Mouse (Mus musculus) testis, adult 2 months (tissue): ENCODE measurements around the gene Cox19.

Experiments
- CTCF ChIP-seq: fragments of 200-500 bp; IDR thresholded peaks from 2 replicates; pipeline ENCODE4 v1.5.1; 2012; ENCODE audit warnings: low read depth, mild to moderate bottlenecking, inconsistent platforms, low read length, moderate library complexity; ENCODE audit not compliant: control insufficient read depth, insufficient read depth, insufficient replicate concordance
- POLR2A ChIP-seq: fragments of 200-500 bp; IDR thresholded peaks from 2 replicates; pipeline ENCODE4 v1.6.1; 2012; ENCODE audit warnings: low read depth, mild to moderate bottlenecking, inconsistent platforms, low read length, moderate library complexity; ENCODE audit not compliant: control insufficient read depth

GRCm38 (mm10) chr5:139291811-139292560 is 59.2 kb downstream of the Cox19 start:
- no peak for TF ChIP-seq CTCF
- TF ChIP-seq POLR2A, result no peak
